Mouse (Mus musculus): ENCODE data around the gene Prkd3. TPM values are rescaled to one million over a fixed set of nuclear protein-coding genes. Genes with fewer than 3 reads are reported as not detected.
A peak's percentile ranks its signal among the peaks of the same experiment; 100 is the strongest.

Gene Prkd3
- total and polyA plus RNA-seq, 2 experiments from 2014 or later = 9.3 to 27.6 TPM

DNA sequence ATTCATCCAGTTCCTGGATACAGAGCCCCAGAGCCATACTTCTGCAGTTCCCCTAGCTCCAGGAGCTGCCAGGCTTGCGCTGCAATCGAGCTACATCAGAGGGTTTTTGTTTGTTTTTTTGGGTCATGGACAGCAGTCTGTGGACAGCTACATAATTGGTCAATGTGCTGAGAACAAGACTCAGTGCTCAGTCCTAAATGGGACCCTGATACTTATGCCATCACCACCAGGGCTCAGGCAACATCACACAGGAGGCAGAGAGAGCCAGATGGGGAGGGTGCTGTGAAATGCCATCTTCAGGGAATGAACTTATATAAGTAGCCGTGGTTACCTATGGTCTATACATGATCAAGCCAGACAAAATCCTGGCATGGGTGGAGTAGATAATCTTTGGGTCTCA, 52.1 kb downstream of the Prkd3 start:
- Histone ChIP-seq H3K9me3 (ENCODE audit: low read length) (no peaks in the 10 kb centered on the region), H3K9ac (replicated peaks; ENCODE audit: low read length) (no peak overlapping the region), H3K4me1 (ENCODE audit: insufficient read depth, low read length) (no peaks in the 10 kb centered on the region), H3K4me3 (ENCODE audit: low read length) (no peak overlapping the region), H3K36me3 (ENCODE audit: insufficient read depth, low read length) (peaks cover 6% of the 10 kb centered on the region; the same call in 1 of the 2 replicates), H3K27me3 (ENCODE audit: insufficient read depth, low read length) (no peaks in the 10 kb centered on the region), H3K4me2 (ENCODE audit: low read depth, low read length) (no peak overlapping the region), H3K27ac (no peak overlapping the region)
- DNase-seq (ENCODE audit: low spot score) (no peak), ATAC-seq (no peak)
- 79% methylated on average over 3 of the region's 3 CpGs for WGBS
- no peak for TF ChIP-seq CTCF (IDR thresholded peaks at IDR 0.05; ENCODE audit: low read depth)

GRCm38 (mm10) chr17:78966092-78966883, 54.3 kb downstream of the Prkd3 start:
- Histone ChIP-seq H3K27ac (no peak overlapping the region), H3K9me3 (ENCODE audit: low read length) (no peaks in the 10 kb centered on the region), H3K27me3 (ENCODE audit: insufficient read depth, low read length) (no peaks in the 10 kb centered on the region), H3K9ac (replicated peaks; ENCODE audit: low read length) (no peak overlapping the region), H3K36me3 (ENCODE audit: insufficient read depth, low read length) (peaks cover 9% of the 10 kb centered on the region; the same call in 1 of the 2 replicates), H3K4me2 (ENCODE audit: low read depth, low read length) (no peak overlapping the region), H3K4me3 (ENCODE audit: low read length) (no peak overlapping the region), H3K4me1 (ENCODE audit: insufficient read depth, low read length) (no peaks in the 10 kb centered on the region)
- no peak for DNase-seq (ENCODE audit: low spot score)
- ATAC-seq = no peak
- no peak for TF ChIP-seq CTCF (IDR thresholded peaks at IDR 0.05; ENCODE audit: low read depth)
- WGBS = 94% methylated on average over 11 of the region's 11 CpGs

DNA sequence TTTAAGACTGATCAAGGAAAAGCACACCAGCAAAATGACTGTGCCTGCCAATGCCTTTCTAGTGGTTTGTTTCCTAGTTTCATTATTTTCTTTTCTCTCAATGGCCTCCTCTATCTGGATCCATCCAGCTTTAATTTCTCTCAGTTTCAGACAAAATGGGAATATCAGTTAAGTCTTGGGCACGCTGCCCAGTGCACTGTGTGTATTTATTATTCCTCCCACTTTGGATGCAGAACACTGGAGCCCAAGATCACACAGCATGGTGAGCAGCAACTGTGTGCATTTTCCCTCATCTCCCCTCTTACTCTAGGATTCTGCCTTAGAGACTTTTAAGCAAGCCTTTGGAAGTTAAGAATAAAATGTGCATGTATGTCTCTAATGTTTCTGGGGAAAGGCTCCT, 56.2 kb downstream of the Prkd3 start:
- Histone ChIP-seq H3K27ac (peak overlapping the region; percentile 20; the same call in 1 of the 2 replicates), H3K4me2 (ENCODE audit: low read depth, low read length) (no peak overlapping the region), H3K9ac (replicated peaks; ENCODE audit: low read length) (no peak overlapping the region), H3K27me3 (ENCODE audit: insufficient read depth, low read length) (no peaks in the 10 kb centered on the region), H3K4me3 (ENCODE audit: low read length) (no peak overlapping the region), H3K4me1 (ENCODE audit: insufficient read depth, low read length) (no peaks in the 10 kb centered on the region), H3K36me3 (ENCODE audit: insufficient read depth, low read length) (0 out of 2 replicates have a peak, but pooled peaks cover 3% of the 10 kb centered on the region), H3K9me3 (ENCODE audit: low read length) (no peaks in the 10 kb centered on the region)
- no peak for TF ChIP-seq CTCF (IDR thresholded peaks at IDR 0.05; ENCODE audit: low read depth)
- peak; percentile 51; the same call in 1 of the 2 replicates for ATAC-seq
- DNase-seq (ENCODE audit: low spot score) = peak; percentile 45
- 63% methylated on average over 1 of the region's 1 CpGs for WGBS

DNA sequence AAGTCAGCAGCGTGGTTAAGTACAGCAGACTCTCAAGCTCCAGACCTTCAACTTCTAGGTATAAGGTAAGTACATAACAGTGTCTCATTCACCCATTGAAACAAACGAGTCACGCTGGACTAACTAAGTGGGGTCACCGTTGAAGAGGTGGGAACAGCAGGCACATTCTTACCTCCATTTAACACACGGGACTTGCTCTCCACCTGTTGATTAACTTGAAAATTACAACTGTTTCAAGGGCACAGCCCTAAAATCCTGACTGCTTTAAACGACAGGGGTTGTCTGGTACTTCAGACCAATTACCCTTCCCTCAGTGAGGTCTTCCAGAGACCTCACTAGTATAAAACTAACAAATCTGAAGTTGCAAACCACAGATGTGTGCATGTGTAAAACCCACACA, 61.1 kb downstream of the Prkd3 start:
- H3K9ac ChIP-seq (replicated peaks; ENCODE audit: low read length) = no peak overlapping the region
- H3K36me3 ChIP-seq (ENCODE audit: insufficient read depth, low read length) = peaks cover 4% of the 10 kb centered on the region; the same call in 1 of the 2 replicates
- H3K4me3 ChIP-seq (ENCODE audit: low read length) = no peak overlapping the region
- TF ChIP-seq CTCF (IDR thresholded peaks at IDR 0.05; ENCODE audit: low read depth) = no peak
- no peaks in the 10 kb centered on the region for H3K4me1 ChIP-seq (ENCODE audit: insufficient read depth, low read length)
- no peak overlapping the region for H3K27ac ChIP-seq
- no peaks in the 10 kb centered on the region for H3K9me3 ChIP-seq (ENCODE audit: low read length)
- no peaks in the 10 kb centered on the region for H3K27me3 ChIP-seq (ENCODE audit: insufficient read depth, low read length)
- WGBS = 87% methylated on average over 6 of the region's 6 CpGs
- no peak overlapping the region for H3K4me2 ChIP-seq (ENCODE audit: low read depth, low read length)
- DNase-seq (ENCODE audit: low spot score) = no peak
- no peak for ATAC-seq

DNA sequence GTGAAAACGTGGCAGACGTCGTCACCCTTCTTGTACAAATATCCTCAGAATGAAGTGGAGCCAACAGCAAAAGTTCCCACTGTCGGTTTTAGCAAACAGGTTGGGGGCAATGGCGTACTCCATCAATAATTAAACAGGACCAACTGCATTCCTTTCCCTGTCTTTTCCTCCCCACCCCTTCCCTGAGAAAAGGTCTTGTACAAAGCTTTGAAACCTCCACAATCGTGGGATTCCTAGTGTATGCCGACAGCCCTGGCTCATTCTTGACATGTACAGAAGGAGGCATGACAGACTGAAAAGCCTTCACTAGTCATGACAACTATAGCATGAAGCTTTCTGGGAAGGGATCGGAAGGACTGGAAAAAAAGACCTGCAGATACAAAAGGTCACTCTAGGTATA, 67.4 kb downstream of the Prkd3 start:
- no peak for TF ChIP-seq CTCF (IDR thresholded peaks at IDR 0.05; ENCODE audit: low read depth)
- no peak overlapping the region for H3K4me3 ChIP-seq (ENCODE audit: low read length)
- peaks cover 11% of the 10 kb centered on the region; the same call in 1 of the 2 replicates for H3K36me3 ChIP-seq (ENCODE audit: insufficient read depth, low read length)
- WGBS = 90% methylated on average over 8 of the region's 8 CpGs
- no peaks in the 10 kb centered on the region for H3K27me3 ChIP-seq (ENCODE audit: insufficient read depth, low read length)
- H3K4me1 ChIP-seq (ENCODE audit: insufficient read depth, low read length) = no peaks in the 10 kb centered on the region
- no peaks in the 10 kb centered on the region for H3K9me3 ChIP-seq (ENCODE audit: low read length)
- no peak for DNase-seq (ENCODE audit: low spot score)
- no peak overlapping the region for H3K4me2 ChIP-seq (ENCODE audit: low read depth, low read length)
- H3K27ac ChIP-seq = no peak overlapping the region
- no peak overlapping the region for H3K9ac ChIP-seq (replicated peaks; ENCODE audit: low read length)
- ATAC-seq = no peak

- Histone ChIP-seq H3K4me2 (ENCODE audit: low read depth, low read length) (no peak overlapping the region), H3K9ac (replicated peaks; ENCODE audit: low read length) (no peak overlapping the region), H3K4me1 (ENCODE audit: insufficient read depth, low read length) (no peaks in the 10 kb centered on the region), H3K27me3 (ENCODE audit: insufficient read depth, low read length) (no peaks in the 10 kb centered on the region), H3K27ac (no peak overlapping the region), H3K4me3 (ENCODE audit: low read length) (no peak overlapping the region), H3K9me3 (ENCODE audit: low read length) (no peaks in the 10 kb centered on the region), H3K36me3 (ENCODE audit: insufficient read depth, low read length) (peaks cover 11% of the 10 kb centered on the region; the same call in 1 of the 2 replicates)
- ATAC-seq = no peak
- 94% methylated on average over 5 of the region's 5 CpGs for whole genome bisulfite sequencing
- DNase-seq (ENCODE audit: low spot score) = no peak
- TF ChIP-seq CTCF (IDR thresholded peaks at IDR 0.05; ENCODE audit: low read depth) = no peak
These were observed 68.5 kb downstream of the Prkd3 start for GRCm38 (mm10) chr17:78952070-78952469.

GRCm38 (mm10) chr17:78951225-78951624, 69.4 kb downstream of the Prkd3 start:
- peaks cover 19% of the 10 kb centered on the region; the same call in 1 of the 2 replicates for H3K36me3 ChIP-seq (ENCODE audit: insufficient read depth, low read length)
- H3K4me2 ChIP-seq (ENCODE audit: low read depth, low read length) = no peak overlapping the region
- no peak for TF ChIP-seq CTCF (IDR thresholded peaks at IDR 0.05; ENCODE audit: low read depth)
- 93% methylated on average over 5 of the region's 5 CpGs for WGBS
- no peaks in the 10 kb centered on the region for H3K9me3 ChIP-seq (ENCODE audit: low read length)
- DNase-seq (ENCODE audit: low spot score) (no peak), ATAC-seq (no peak)
- no peak overlapping the region for H3K9ac ChIP-seq (replicated peaks; ENCODE audit: low read length)
- H3K27me3 ChIP-seq (ENCODE audit: insufficient read depth, low read length) = no peaks in the 10 kb centered on the region
- H3K4me1 ChIP-seq (ENCODE audit: insufficient read depth, low read length) = no peaks in the 10 kb centered on the region
- no peak overlapping the region for H3K27ac ChIP-seq
- H3K4me3 ChIP-seq (ENCODE audit: low read length) = no peak overlapping the region
